Mouse (Mus musculus) cortical plate, adult 2 months (tissue): ENCODE data around the gene Micu1. TPM values are rescaled to one million over a fixed set of nuclear protein-coding genes. Genes with fewer than 3 reads are reported as not detected.

ENCODE experiments used
- H3K27ac ChIP-seq: fragments of 200-500 bp; 2 replicates; pipeline ENCODE4 v1.5.1; 2012; ENCODE audit warnings: low read length, control low read depth, inconsistent platforms; ENCODE audit not compliant: insufficient read depth
- H3K4me1 ChIP-seq: fragments of 200-500 bp; 2 replicates; pipeline ENCODE4 v1.6.1; 2011; ENCODE audit warnings: low read length; ENCODE audit not compliant: control insufficient read depth, insufficient read depth
- H3K4me3 ChIP-seq: fragments of 200-500 bp; 2 replicates; pipeline ENCODE4 v1.5.1; 2011; ENCODE audit warnings: mild to moderate bottlenecking, low read length, control low read depth; ENCODE audit not compliant: insufficient read depth
- CTCF ChIP-seq: fragments of 200-500 bp; IDR thresholded peaks from 2 replicates; pipeline ENCODE4 v1.5.1; 2011; ENCODE audit warnings: mild to moderate bottlenecking, control low read depth, low read length; ENCODE audit not compliant: insufficient read depth; ENCODE audit errors: extremely low read depth
- POLR2A ChIP-seq: fragments of 200-500 bp; IDR thresholded peaks from 2 replicates; pipeline ENCODE4 v1.6.1; 2011; ENCODE audit warnings: mild to moderate bottlenecking, low read length, control low read depth; ENCODE audit not compliant: insufficient read depth; ENCODE audit errors: extremely low read depth
- polyA plus RNA-seq: library from polyadenylated mRNA; depleted of rRNA; stranded (reverse); fragments of >200 nt; gene quantifications from 2 replicates; pipeline ENCODE4 v1.2.3, GENCODE M21; 2012; rRNA removed

Micu1 gene
- polyA plus RNA-seq, 1 experiment = 144 TPM

DNA sequence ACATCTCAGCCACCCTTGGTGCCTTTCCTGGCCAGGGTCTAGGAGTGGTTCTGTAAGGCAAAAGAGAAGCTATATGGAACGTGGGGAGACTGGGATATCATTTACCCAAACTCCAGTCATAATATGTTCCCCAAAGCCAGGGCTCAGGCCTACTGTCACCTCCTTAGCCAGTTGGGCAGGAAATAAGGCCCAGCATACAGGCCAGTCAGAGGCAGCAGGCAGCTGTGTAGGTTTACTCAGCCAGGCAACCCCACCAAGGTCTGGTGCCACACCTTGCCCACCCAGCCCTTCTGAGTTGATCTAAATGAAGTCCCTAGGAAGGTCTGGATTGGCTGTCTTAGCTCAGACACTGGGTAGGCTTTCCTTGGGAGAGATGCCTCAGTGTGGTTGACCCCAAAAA is 199.2 kb downstream of the Micu1 start:
- H3K27ac ChIP-seq = no peak overlapping the region
- H3K4me1 ChIP-seq = peaks cover 30% of the 10 kb centered on the region
- H3K4me3 ChIP-seq = no peak overlapping the region
- TF ChIP-seq POLR2A = no peak
- TF ChIP-seq CTCF = no peak

DNA sequence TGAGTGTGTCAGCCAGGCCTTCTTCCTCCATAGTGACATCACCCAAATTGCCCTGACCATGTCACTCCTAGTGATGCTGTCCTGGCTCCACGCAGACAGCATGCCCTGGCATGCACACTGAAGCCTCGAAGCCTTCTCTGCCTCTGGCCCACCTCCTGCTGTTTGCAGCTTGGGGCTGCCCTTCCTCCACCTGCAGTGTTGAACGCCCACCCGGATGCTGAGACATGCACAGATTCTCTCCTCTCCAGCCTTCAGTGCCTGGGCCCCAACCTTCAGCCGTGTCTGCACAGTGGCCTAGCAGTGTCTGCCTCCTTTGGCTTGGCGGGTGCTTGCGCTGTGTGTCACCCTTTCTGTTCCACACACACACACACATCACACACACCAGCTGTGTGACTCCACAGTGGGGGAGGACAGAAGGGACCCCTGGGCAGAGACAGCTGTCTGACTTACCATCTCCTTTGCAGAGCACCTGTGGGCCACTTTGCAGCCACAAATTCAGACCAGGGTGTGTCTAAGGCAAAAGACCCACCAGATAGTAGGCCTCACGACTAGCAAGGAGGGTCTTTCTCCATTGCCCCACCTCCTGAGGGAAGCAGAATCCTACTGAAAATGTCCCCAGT is 199.8 kb downstream of the Micu1 start:
- no peak overlapping the region for H3K27ac ChIP-seq
- peaks cover 25% of the 10 kb centered on the region for H3K4me1 ChIP-seq
- no peak for TF ChIP-seq CTCF
- no peak for TF ChIP-seq POLR2A
- H3K4me3 ChIP-seq = no peak overlapping the region

DNA sequence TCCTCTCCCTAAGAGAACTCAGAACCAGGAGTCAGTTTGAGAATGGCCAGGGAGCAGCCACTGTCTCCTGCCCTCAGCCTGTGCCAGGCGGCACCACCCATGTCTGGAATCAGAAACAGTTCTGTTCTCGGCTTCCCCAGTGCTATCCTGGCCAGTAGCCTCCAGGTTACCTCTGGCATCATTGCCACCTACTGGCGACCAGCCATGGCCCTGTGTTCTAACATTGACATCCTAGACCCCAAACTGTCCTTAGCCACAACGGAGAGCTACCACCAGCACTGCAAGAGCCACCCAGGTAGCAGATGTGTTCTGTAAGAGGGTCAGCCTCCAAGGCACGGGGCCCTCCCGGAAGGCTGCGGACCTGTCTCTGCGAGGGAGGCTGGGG is 200.3 kb downstream of the Micu1 start:
- peaks cover 24% of the 10 kb centered on the region for H3K4me1 ChIP-seq
- TF ChIP-seq POLR2A = no peak
- TF ChIP-seq CTCF = no peak
- no peak overlapping the region for H3K4me3 ChIP-seq
- no peak overlapping the region for H3K27ac ChIP-seq

DNA sequence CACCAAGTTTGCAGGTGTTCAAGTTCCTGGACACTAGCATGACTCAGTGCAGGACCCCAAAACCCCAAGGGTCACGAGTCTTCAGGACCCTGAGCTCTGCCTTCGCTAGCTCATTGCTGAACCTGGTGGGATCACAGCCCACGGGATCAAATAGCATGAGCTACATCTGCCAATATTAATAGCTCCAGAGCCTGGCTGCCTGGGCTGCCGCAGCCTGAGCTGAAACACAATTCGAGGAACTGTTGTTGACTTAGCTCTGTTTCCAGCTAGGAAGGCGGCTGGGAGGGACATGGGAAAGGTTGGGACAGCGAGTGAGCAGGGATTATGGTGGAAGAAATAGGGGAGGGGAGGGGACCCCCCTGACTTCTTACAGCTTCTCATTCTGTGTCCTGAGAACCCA is 200.9 kb downstream of the Micu1 start:
- Histone ChIP-seq H3K4me1 (peaks cover 24% of the 10 kb centered on the region), H3K4me3 (no peak overlapping the region), H3K27ac (no peak overlapping the region)
- TF ChIP-seq CTCF = no peak
- TF ChIP-seq POLR2A = no peak

DNA sequence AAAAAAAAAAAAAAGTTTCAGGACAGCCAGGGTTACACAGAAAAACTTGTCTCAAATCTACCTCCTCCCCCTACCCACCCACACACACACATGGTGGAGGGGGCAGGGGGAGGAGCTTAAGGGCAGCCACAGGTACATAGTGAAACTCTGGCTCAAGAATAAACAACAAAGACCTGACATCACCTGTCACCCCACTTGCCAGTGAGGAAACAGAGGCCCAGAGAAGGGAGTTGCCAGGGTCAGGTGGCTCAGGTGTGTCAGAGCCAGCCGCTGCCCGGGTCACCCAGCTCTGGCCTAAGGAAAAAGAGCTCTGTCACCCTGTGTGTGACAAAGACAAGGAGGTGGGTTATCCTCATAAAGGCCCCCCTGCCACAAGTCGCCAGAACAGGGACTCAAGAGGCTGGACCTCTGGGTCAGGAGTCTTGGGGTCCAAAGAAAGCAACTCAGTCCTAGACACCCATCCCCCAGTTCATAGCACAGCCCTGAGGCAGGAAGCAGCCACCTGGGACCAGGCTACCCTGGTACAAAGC is 204.9 kb downstream of the Micu1 start:
- Histone ChIP-seq H3K4me3 (no peak overlapping the region), H3K27ac (no peak overlapping the region), H3K4me1 (peaks cover 6% of the 10 kb centered on the region)
- TF ChIP-seq POLR2A = no peak
- no peak for TF ChIP-seq CTCF

DNA sequence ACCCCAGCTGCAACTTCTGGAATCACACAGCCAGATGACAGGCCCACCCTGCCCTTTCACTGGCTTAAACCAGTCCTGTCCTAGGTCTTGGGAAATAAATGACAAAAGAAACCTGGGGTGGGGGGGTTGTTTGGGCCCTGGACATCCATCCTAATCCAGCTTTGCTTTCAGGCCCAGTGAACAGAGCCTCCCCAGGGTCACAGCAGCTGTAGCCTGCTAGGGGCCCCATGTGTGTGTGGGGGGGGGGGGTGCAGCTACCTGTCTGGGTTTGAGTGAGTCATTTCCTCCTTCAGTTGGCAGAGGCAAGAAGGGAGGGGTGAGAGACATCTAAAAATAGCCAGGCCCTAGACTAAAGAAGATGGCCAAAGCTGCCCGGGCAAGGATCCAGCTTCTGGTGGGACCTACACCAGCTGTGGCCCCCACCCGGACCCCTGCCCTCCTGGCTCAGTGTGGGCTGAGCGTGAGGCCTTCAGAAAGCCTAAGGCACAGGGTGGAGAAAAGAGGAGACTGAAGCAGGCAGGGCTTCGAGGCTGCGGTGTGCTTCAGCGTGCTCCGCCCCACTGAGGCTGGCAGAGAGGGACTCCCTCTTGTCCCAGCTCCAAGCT is 205.5 kb downstream of the Micu1 start:
- Histone ChIP-seq H3K27ac (no peak overlapping the region), H3K4me1 (peaks cover 5% of the 10 kb centered on the region), H3K4me3 (no peak overlapping the region)
- TF ChIP-seq POLR2A (no peak), CTCF (no peak)

DNA sequence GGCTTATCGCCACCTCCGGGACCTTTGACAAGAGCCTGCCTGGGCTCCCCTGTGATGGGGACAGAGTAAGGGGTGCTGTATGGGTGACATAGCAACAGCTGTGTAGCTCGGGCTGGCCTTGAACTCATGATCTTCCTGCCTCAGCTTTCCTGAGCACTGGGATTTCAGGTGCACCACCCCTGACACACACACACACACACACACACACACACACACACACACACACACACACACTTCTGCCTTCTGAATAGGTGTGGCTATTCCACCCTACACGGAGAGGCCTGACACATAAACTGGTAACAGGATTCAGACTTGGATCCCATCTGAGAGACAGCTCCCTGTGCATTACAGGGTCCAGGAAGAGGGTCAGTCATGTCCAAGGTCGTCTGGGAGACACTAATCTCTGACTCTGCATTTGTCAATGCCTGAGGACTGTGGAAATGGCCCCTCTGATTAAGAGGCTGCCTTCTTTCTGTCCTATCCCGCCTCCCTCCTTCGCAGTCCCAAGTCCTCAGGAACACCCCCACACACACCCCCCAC is 206.6 kb downstream of the Micu1 start:
- H3K4me3 ChIP-seq = no peak overlapping the region
- TF ChIP-seq POLR2A (no peak), CTCF (no peak)
- peaks cover 4% of the 10 kb centered on the region for H3K4me1 ChIP-seq
- H3K27ac ChIP-seq = no peak overlapping the region

DNA sequence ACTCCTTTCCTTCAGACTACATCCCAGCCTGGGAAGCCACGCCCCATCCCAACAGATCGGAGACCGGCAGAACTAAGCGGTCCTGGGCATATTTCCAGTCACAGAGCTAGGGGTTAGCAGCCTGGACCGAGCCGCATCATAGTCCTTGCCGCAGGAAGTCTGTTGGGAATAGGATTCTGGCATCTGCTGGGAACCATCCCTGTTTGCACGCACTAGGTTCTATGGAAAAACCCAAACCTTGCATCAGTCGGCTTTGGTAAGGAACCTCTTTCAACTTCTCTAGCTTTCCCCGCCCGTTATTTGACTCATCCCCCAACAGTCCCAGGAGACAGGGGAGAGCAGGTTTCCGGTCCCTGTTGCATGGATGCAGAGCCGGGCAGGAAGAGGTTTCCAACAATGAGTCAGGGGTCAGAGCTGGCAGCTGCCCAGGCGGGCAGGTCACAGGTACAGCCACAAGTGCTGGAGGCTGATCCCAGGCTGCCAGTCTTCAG is 207.1 kb downstream of the Micu1 start:
- peaks cover 4% of the 10 kb centered on the region for H3K4me1 ChIP-seq
- no peak overlapping the region for H3K27ac ChIP-seq
- TF ChIP-seq CTCF (no peak), POLR2A (no peak)
- H3K4me3 ChIP-seq = no peak overlapping the region

DNA sequence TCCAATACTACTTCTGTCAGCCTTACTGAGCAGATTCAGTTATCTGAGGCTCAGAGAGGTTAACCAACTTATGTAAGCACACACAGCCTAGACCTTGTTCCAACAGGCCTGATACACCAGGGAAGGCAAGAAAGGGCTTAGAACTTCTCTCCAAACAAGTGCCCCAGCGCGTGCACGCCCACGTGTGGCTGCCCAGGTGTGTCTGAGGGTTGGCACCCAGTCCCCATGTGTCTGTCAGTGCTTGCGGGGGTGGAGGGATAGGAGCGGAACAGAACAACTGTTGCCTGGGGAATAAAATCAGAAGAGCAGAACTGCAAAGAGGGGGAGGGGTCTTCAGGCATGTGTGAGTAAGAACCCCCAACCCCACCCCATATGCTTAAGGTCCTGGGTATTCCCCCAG is 208.8 kb downstream of the Micu1 start:
- Histone ChIP-seq H3K4me1 (peaks cover 4% of the 10 kb centered on the region), H3K4me3 (no peak overlapping the region), H3K27ac (no peak overlapping the region)
- no peak for TF ChIP-seq CTCF

DNA sequence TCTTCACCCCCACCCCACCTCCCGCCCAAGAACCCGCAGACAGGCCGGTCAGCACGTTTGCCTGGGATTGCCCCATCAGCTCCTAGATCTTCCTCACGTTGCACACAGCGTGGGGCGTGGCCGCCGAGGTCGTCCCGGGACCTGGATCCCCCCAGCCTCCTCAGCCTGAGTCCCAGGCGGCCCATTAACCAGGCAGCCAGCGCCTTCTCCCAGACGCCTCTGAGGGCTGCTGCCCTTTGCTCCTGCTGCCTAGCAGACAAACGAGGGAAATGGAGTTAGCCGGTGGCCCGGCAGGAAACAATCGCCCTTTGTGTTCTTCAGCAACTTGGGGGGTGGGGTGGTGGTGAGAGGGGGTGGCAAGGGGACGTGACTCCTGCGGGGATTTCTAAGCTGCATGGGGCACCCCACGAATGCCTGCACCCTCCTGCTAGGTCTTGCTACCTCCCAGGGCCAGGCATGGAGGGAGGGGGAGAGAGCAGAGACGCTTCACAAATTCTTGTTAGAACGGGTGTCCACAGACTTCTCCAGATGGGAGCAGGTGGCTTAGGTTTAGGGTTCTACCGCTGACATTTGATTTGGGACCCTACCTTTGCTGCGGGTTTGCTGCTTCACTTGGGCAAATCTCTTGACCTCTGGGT is 209.4 kb downstream of the Micu1 start:
- no peak overlapping the region for H3K27ac ChIP-seq
- TF ChIP-seq CTCF = no peak
- TF ChIP-seq POLR2A = no peak
- H3K4me3 ChIP-seq = no peak overlapping the region
- peaks cover 4% of the 10 kb centered on the region for H3K4me1 ChIP-seq

Other genes starting within 250 kb of the Micu1 start
- not detected in 2 replicates for gene Gm10322, start 86.4 kb upstream of the Micu1 start, polyA plus RNA-seq
- gene Mcu, start 85.8 kb upstream of the Micu1 start, polyA plus RNA-seq = 21.2 and 21.5 TPM in 2 replicates
- gene Dnajb12, start 177.1 kb downstream of the Micu1 start, polyA plus RNA-seq = 45.0 and 47.0 TPM in 2 replicates
- 35.7 and 38.3 TPM in 2 replicates for gene Ddit4, start 249.4 kb downstream of the Micu1 start, polyA plus RNA-seq